Mouse (Mus musculus): ENCODE data around the gene Gm11060. TPM values are rescaled to one million over a fixed set of nuclear protein-coding genes. Genes with fewer than 3 reads are reported as not detected.

The Gm11060 gene
- polyA plus RNA-seq, 1 experiment from 2014 or later, result not detected

- H3K27me3 ChIP-seq (ENCODE audit: insufficient read depth, low read length), result no peaks in the 10 kb centered on the region
- H3K27ac ChIP-seq (ENCODE audit: low read length), result no peak overlapping the region
- WGBS, result 49% methylated on average over 9 of the region's 9 CpGs
- no peaks in the 10 kb centered on the region for H3K9me3 ChIP-seq (ENCODE audit: low read length)
- no peak overlapping the region for H3K4me2 ChIP-seq (replicated peaks; ENCODE audit: low read depth, low read length)
- H3K4me1 ChIP-seq (ENCODE audit: insufficient read depth, low read length), result peaks cover 17% of the 10 kb centered on the region; the same call in 1 of the 2 replicates
- no peak overlapping the region for H3K4me3 ChIP-seq (ENCODE audit: low read length)
- H3K9ac ChIP-seq (replicated peaks; ENCODE audit: low read length), result no peak overlapping the region
- no peaks in the 10 kb centered on the region for H3K36me3 ChIP-seq (ENCODE audit: insufficient read depth, low read length)
- ATAC-seq (ENCODE audit: low FRiP score, low TSS enrichment), result no peak
Measured at GRCm38 (mm10) chr2:105082256-105082790, 9.5 kb upstream of the Gm11060 start.

- WGBS, result 78% methylated on average over 4 of the region's 4 CpGs
- Histone ChIP-seq H3K4me3 (ENCODE audit: low read length) (no peak overlapping the region), H3K27ac (ENCODE audit: low read length) (no peak overlapping the region), H3K9me3 (ENCODE audit: low read length) (no peaks in the 10 kb centered on the region), H3K9ac (replicated peaks; ENCODE audit: low read length) (no peak overlapping the region), H3K36me3 (ENCODE audit: insufficient read depth, low read length) (no peaks in the 10 kb centered on the region), H3K27me3 (ENCODE audit: insufficient read depth, low read length) (no peaks in the 10 kb centered on the region), H3K4me1 (ENCODE audit: insufficient read depth, low read length) (peaks cover 8% of the 10 kb centered on the region), H3K4me2 (replicated peaks; ENCODE audit: low read depth, low read length) (no peak overlapping the region)
- no peak for ATAC-seq (ENCODE audit: low FRiP score, low TSS enrichment)
Measured at GRCm38 (mm10) chr2:105084035-105084434, 7.8 kb upstream of the Gm11060 start.

- WGBS, result 93% methylated on average over 3 of the region's 3 CpGs
- no peaks in the 10 kb centered on the region for H3K27me3 ChIP-seq (ENCODE audit: insufficient read depth, low read length)
- no peaks in the 10 kb centered on the region for H3K36me3 ChIP-seq (ENCODE audit: insufficient read depth, low read length)
- no peak overlapping the region for H3K4me2 ChIP-seq (replicated peaks; ENCODE audit: low read depth, low read length)
- ATAC-seq (ENCODE audit: low FRiP score, low TSS enrichment), result no peak
- H3K9ac ChIP-seq (replicated peaks; ENCODE audit: low read length), result no peak overlapping the region
- H3K9me3 ChIP-seq (ENCODE audit: low read length), result no peaks in the 10 kb centered on the region
- H3K4me3 ChIP-seq (ENCODE audit: low read length), result no peak overlapping the region
- no peak overlapping the region for H3K27ac ChIP-seq (ENCODE audit: low read length)
- peaks cover 26% of the 10 kb centered on the region for H3K4me1 ChIP-seq (ENCODE audit: insufficient read depth, low read length)
Measured at GRCm38 (mm10) chr2:105086081-105086480, 5.7 kb upstream of the Gm11060 start.

- H3K4me1 ChIP-seq (ENCODE audit: insufficient read depth, low read length), result peaks cover 28% of the 10 kb centered on the region
- H3K27ac ChIP-seq (ENCODE audit: low read length), result no peak overlapping the region
- H3K27me3 ChIP-seq (ENCODE audit: insufficient read depth, low read length), result no peaks in the 10 kb centered on the region
- no peak overlapping the region for H3K4me3 ChIP-seq (ENCODE audit: low read length)
- 85% methylated on average over 3 of the region's 3 CpGs for WGBS
- no peaks in the 10 kb centered on the region for H3K9me3 ChIP-seq (ENCODE audit: low read length)
- H3K4me2 ChIP-seq (replicated peaks; ENCODE audit: low read depth, low read length), result no peak overlapping the region
- H3K36me3 ChIP-seq (ENCODE audit: insufficient read depth, low read length), result no peaks in the 10 kb centered on the region
- H3K9ac ChIP-seq (replicated peaks; ENCODE audit: low read length), result no peak overlapping the region
- no peak for ATAC-seq (ENCODE audit: low FRiP score, low TSS enrichment)
Measured at GRCm38 (mm10) chr2:105088005-105088404, 3.8 kb upstream of the Gm11060 start.

GRCm38 (mm10) chr2:105089083-105089482 is 2.7 kb upstream of the Gm11060 start:
- peak; percentile 53; the same call in 1 of the 2 replicates for ATAC-seq (ENCODE audit: low FRiP score, low TSS enrichment)
- H3K9ac ChIP-seq (replicated peaks; ENCODE audit: low read length), result no peak overlapping the region
- H3K4me2 ChIP-seq (replicated peaks; ENCODE audit: low read depth, low read length), result no peak overlapping the region
- no peak overlapping the region for H3K4me3 ChIP-seq (ENCODE audit: low read length)
- H3K27me3 ChIP-seq (ENCODE audit: insufficient read depth, low read length), result no peaks in the 10 kb centered on the region
- no peaks in the 10 kb centered on the region for H3K9me3 ChIP-seq (ENCODE audit: low read length)
- H3K27ac ChIP-seq (ENCODE audit: low read length), result peak overlapping the region; percentile 89
- H3K4me1 ChIP-seq (ENCODE audit: insufficient read depth, low read length), result peaks cover 28% of the 10 kb centered on the region
- no peaks in the 10 kb centered on the region for H3K36me3 ChIP-seq (ENCODE audit: insufficient read depth, low read length)
- WGBS, result 31% methylated on average over 4 of the region's 4 CpGs

- H3K27ac ChIP-seq (ENCODE audit: low read length), result peak overlapping the region; percentile 89
- 21% methylated on average over 7 of the region's 7 CpGs for WGBS
Measured at GRCm38 (mm10) chr2:105089581-105090508, 2.0 kb upstream of the Gm11060 start.

GRCm38 (mm10) chr2:105090991-105091390 is 827 bp upstream of the Gm11060 start:
- Histone ChIP-seq H3K9me3 (ENCODE audit: low read length) (no peaks in the 10 kb centered on the region), H3K4me3 (ENCODE audit: low read length) (no peak overlapping the region), H3K4me2 (replicated peaks; ENCODE audit: low read depth, low read length) (no peak overlapping the region), H3K27ac (ENCODE audit: low read length) (no peak overlapping the region; the same call in 1 of the 2 replicates), H3K27me3 (ENCODE audit: insufficient read depth, low read length) (no peaks in the 10 kb centered on the region), H3K4me1 (ENCODE audit: insufficient read depth, low read length) (peaks cover 28% of the 10 kb centered on the region), H3K9ac (replicated peaks; ENCODE audit: low read length) (no peak overlapping the region), H3K36me3 (ENCODE audit: insufficient read depth, low read length) (no peaks in the 10 kb centered on the region)
- WGBS, result 68% methylated on average over 5 of the region's 5 CpGs
- ATAC-seq (ENCODE audit: low FRiP score, low TSS enrichment), result 0 out of 2 replicates have a peak, but pooled peaks have one; percentile 32

More at GRCm38 (mm10) chr2:105089581-105090508, 2.0 kb upstream of the Gm11060 start:
- Histone ChIP-seq H3K4me1 (ENCODE audit: insufficient read depth, low read length) (peaks cover 28% of the 10 kb centered on the region), H3K9me3 (ENCODE audit: low read length) (no peaks in the 10 kb centered on the region), H3K36me3 (ENCODE audit: insufficient read depth, low read length) (no peaks in the 10 kb centered on the region), H3K4me3 (ENCODE audit: low read length) (no peak overlapping the region), H3K9ac (replicated peaks; ENCODE audit: low read length) (no peak overlapping the region), H3K4me2 (replicated peaks; ENCODE audit: low read depth, low read length) (no peak overlapping the region), H3K27me3 (ENCODE audit: insufficient read depth, low read length) (no peaks in the 10 kb centered on the region)
- peak; percentile 62; the same call in 1 of the 2 replicates for ATAC-seq (ENCODE audit: low FRiP score, low TSS enrichment)

- no peak overlapping the region for H3K4me2 ChIP-seq (replicated peaks; ENCODE audit: low read depth, low read length)
- no peak overlapping the region for H3K4me3 ChIP-seq (ENCODE audit: low read length)
- H3K9me3 ChIP-seq (ENCODE audit: low read length), result no peaks in the 10 kb centered on the region
- no peaks in the 10 kb centered on the region for H3K36me3 ChIP-seq (ENCODE audit: insufficient read depth, low read length)
- no peaks in the 10 kb centered on the region for H3K27me3 ChIP-seq (ENCODE audit: insufficient read depth, low read length)
- peak; percentile 86 for ATAC-seq (ENCODE audit: low FRiP score, low TSS enrichment)
- 53% methylated on average over 22 of the region's 22 CpGs for WGBS
- H3K4me1 ChIP-seq (ENCODE audit: insufficient read depth, low read length), result peaks cover 9% of the 10 kb centered on the region
- H3K9ac ChIP-seq (replicated peaks; ENCODE audit: low read length), result no peak overlapping the region
- H3K27ac ChIP-seq (ENCODE audit: low read length), result peak overlapping the region; percentile 78
Measured at GRCm38 (mm10) chr2:105097294-105097953, 5.6 kb downstream of the Gm11060 start.

- peaks cover 9% of the 10 kb centered on the region for H3K4me1 ChIP-seq (ENCODE audit: insufficient read depth, low read length)
- ATAC-seq (ENCODE audit: low FRiP score, low TSS enrichment), result no peak
- no peaks in the 10 kb centered on the region for H3K9me3 ChIP-seq (ENCODE audit: low read length)
- H3K4me2 ChIP-seq (replicated peaks; ENCODE audit: low read depth, low read length), result no peak overlapping the region
- no peak overlapping the region for H3K4me3 ChIP-seq (ENCODE audit: low read length)
- WGBS, result 82% methylated on average over 7 of the region's 7 CpGs
- H3K27me3 ChIP-seq (ENCODE audit: insufficient read depth, low read length), result no peaks in the 10 kb centered on the region
- H3K36me3 ChIP-seq (ENCODE audit: insufficient read depth, low read length), result no peaks in the 10 kb centered on the region
- no peak overlapping the region for H3K9ac ChIP-seq (replicated peaks; ENCODE audit: low read length)
- no peak overlapping the region for H3K27ac ChIP-seq (ENCODE audit: low read length)
Measured at GRCm38 (mm10) chr2:105099410-105099809, 7.6 kb downstream of the Gm11060 start.
